Mouse (Mus musculus) MEL (cell line): ENCODE measurements around the gene Cpeb3. TPM values are rescaled to one million over a fixed set of nuclear protein-coding genes. Genes with fewer than 3 reads are reported as not detected.

Source experiments
- DNase-seq: peaks from one replicate; pipeline ENCODE4 v3.0.0; 2011; ENCODE audit warnings: low read depth, low spot score
- H3K27ac ChIP-seq: 2 replicates; pipeline ENCODE4 v1.5.1; 2012; ENCODE audit warnings: low read depth, mild to moderate bottlenecking, control low read depth, low read length, moderate library complexity; ENCODE audit not compliant: control insufficient read depth
- H3K27me3 ChIP-seq, 2 experiments: fragments of 150-350 bp in 1 of 2; sonication (generic) in 1 of 2; 2 replicates each; pipeline ENCODE4 v1.6.1; 2012; ENCODE audit warnings: low read length in 2 of 2, mild to moderate bottlenecking in 2 of 2, improper control_type of control experiment in 1 of 2, moderate library complexity in 1 of 2; ENCODE audit not compliant: insufficient read depth in 2 of 2, control insufficient read depth in 1 of 2
- H3K36me3 ChIP-seq, 2 experiments: 2 replicates each; pipeline ENCODE4 v1.6.1; 2012 to 2014; ENCODE audit warnings: low read length in 2 of 2, improper control_type of control experiment in 1 of 2, inconsistent platforms in 1 of 2, mild to moderate bottlenecking in 1 of 2; ENCODE audit not compliant: insufficient read depth in 2 of 2, control insufficient read depth in 1 of 2
- H3K4me1 ChIP-seq, 2 experiments: fragments of 150-350 bp in 1 of 2; sonication (generic) in 1 of 2; 2 replicates each; pipeline ENCODE4 v1.6.1; 2012; ENCODE audit warnings: low read length in 2 of 2, improper control_type of control experiment in 1 of 2, mild to moderate bottlenecking in 1 of 2; ENCODE audit not compliant: insufficient read depth in 2 of 2, control insufficient read depth in 1 of 2
- H3K4me3 ChIP-seq, 2 experiments: fragments of 150-350 bp in 1 of 2; sonication (generic) in 1 of 2; 2 replicates each; pipeline ENCODE4 v1.5.1; 2012; ENCODE audit warnings: low read depth in 2 of 2, low read length in 2 of 2, mild to moderate bottlenecking in 2 of 2, moderate library complexity in 2 of 2, control low read depth in 1 of 2, improper control_type of control experiment in 1 of 2; ENCODE audit not compliant: control insufficient read depth in 1 of 2, insufficient read depth in 1 of 2
- H3K79me2 ChIP-seq: 2 replicates; pipeline ENCODE4 v1.6.1; 2012; ENCODE audit warnings: mild to moderate bottlenecking, low read length, moderate library complexity; ENCODE audit not compliant: control insufficient read depth, poor library complexity, insufficient read depth
- H3K9ac ChIP-seq: 2 replicates; pipeline ENCODE4 v1.6.1; 2012; ENCODE audit warnings: low read depth, mild to moderate bottlenecking, control low read depth, low read length, moderate library complexity; ENCODE audit not compliant: control insufficient read depth, poor library complexity, severe bottlenecking
- H3K9me3 ChIP-seq: fragments of 150-350 bp; sonication (generic); replicated peaks from 2 replicates; pipeline ENCODE4 v1.6.1; 2012; ENCODE audit warnings: mild to moderate bottlenecking, low read length, improper control_type of control experiment, moderate library complexity; ENCODE audit not compliant: insufficient read depth
- BHLHE40 ChIP-seq: IDR thresholded peaks from 2 replicates; pipeline ENCODE4 v1.6.1; 2012; ENCODE audit warnings: low read depth, mild to moderate bottlenecking, inconsistent platforms, low read length, improper control_type of control experiment, borderline replicate concordance
- CHD2 ChIP-seq: IDR thresholded peaks from 2 replicates; pipeline ENCODE4 v1.6.1; 2011; ENCODE audit warnings: low read length, improper control_type of control experiment
- E2F4 ChIP-seq: IDR thresholded peaks from 2 replicates; pipeline ENCODE4 v1.6.1; 2011; ENCODE audit warnings: low read depth, low read length, improper control_type of control experiment, borderline replicate concordance
- EP300 ChIP-seq, 2 experiments: IDR thresholded peaks; 2 replicates each; pipeline ENCODE4 v1.6.1; 2011; ENCODE audit warnings: improper control_type of control experiment in 2 of 2, low read length in 2 of 2, low read depth in 1 of 2, mild to moderate bottlenecking in 1 of 2
- ETS1 ChIP-seq: IDR thresholded peaks from 2 replicates; pipeline ENCODE4 v1.6.1; 2012; ENCODE audit warnings: low read depth, mild to moderate bottlenecking, inconsistent platforms, low read length, improper control_type of control experiment, moderate library complexity
- GATA1 ChIP-seq: IDR thresholded peaks from 2 replicates; pipeline ENCODE4 v1.6.1; 2011; ENCODE audit warnings: low read depth, low read length, improper control_type of control experiment
- HCFC1 ChIP-seq: IDR thresholded peaks from 2 replicates; pipeline ENCODE4 v1.6.1; 2012; ENCODE audit warnings: low read depth, mild to moderate bottlenecking, inconsistent platforms, low read length, improper control_type of control experiment, moderate library complexity
- MAX ChIP-seq: IDR thresholded peaks from 2 replicates; pipeline ENCODE4 v1.6.1; 2011; ENCODE audit warnings: low read length, improper control_type of control experiment
- POLR2AphosphoS2 ChIP-seq: IDR thresholded peaks from 2 replicates; pipeline ENCODE4 v1.6.1; 2011; ENCODE audit warnings: low read length, improper control_type of control experiment
- RCOR1 ChIP-seq: IDR thresholded peaks from 2 replicates; pipeline ENCODE4 v1.6.1; 2012; ENCODE audit warnings: low read depth, mild to moderate bottlenecking, inconsistent platforms, low read length, improper control_type of control experiment
- SIN3A ChIP-seq: IDR thresholded peaks from 2 replicates; pipeline ENCODE4 v1.6.1; 2012; ENCODE audit warnings: low read length, improper control_type of control experiment, inconsistent platforms
- TCF12 ChIP-seq: IDR thresholded peaks from 2 replicates; pipeline ENCODE4 v1.6.1; 2014; ENCODE audit warnings: low read depth, mild to moderate bottlenecking, inconsistent platforms, low read length, improper control_type of control experiment, moderate library complexity
- ZC3H11A ChIP-seq: IDR thresholded peaks from 2 replicates; pipeline ENCODE4 v1.6.1; 2012; ENCODE audit warnings: low read depth, mild to moderate bottlenecking, inconsistent platforms, low read length, improper control_type of control experiment
- polyA plus RNA-seq, 2 experiments: library from polyadenylated mRNA; stranded (reverse) in 1 of 2; unstranded in 1 of 2; fragments of >175 nt in 1 of 2; fragments of >200 nt in 1 of 2; gene quantifications; 2 replicates each; pipeline versions ENCODE4 v1.2.1 to v1.2.4; 2012; ENCODE audit warnings: low replicate concordance in 2 of 2, low read depth in 1 of 2; ENCODE audit not compliant: insufficient read length in 2 of 2, insufficient read depth in 1 of 2, missing spikeins in 1 of 2
- total RNA-seq: library from RNA; depleted of rRNA; stranded (reverse); fragments of 300-350 nt; gene quantifications from 2 replicates; pipeline ENCODE4 v1.2.3, GENCODE M21; 2012

Gene Cpeb3
- total and polyA plus RNA-seq, 3 experiments, result 0.35 to 0.93 TPM; not detected in 1

GRCm38 (mm10) chr19:37090146-37091061, 118.0 kb downstream of the Cpeb3 start:
- DNase-seq, result no peak
- no peak overlapping the region for H3K9ac ChIP-seq
- H3K79me2 ChIP-seq, result no peaks in the 10 kb centered on the region
- peaks cover 0 to 4% of the 10 kb centered on the region in 2 experiments; a peak in 1 of 4 replicates for H3K4me1 ChIP-seq
- no peaks in the 10 kb centered on the region for H3K27me3 ChIP-seq
- H3K4me3 ChIP-seq, result no peak overlapping the region
- peaks cover 0 to 7% of the 10 kb centered on the region in 2 experiments; a peak in 2 of 4 replicates for H3K36me3 ChIP-seq
- H3K27ac ChIP-seq, result no peak overlapping the region
- TF ChIP-seq ZC3H11A (no peak), CHD2 (no peak), HCFC1 (no peak), SIN3A (no peak)
- TF ChIP-seq, all 39 proteins: peak for 0
- H3K9me3 ChIP-seq, result no peaks in the 10 kb centered on the region

GRCm38 (mm10) chr19:37088043-37088748, 120.2 kb downstream of the Cpeb3 start:
- Histone ChIP-seq H3K36me3 (peaks cover 0 to 7% of the 10 kb centered on the region in 2 experiments; a peak in 2 of 4 replicates), H3K9me3 (no peaks in the 10 kb centered on the region), H3K4me3 (peak overlapping the region; percentile 2 to 13; a peak in 1 of 4 replicates), H3K27ac (peak overlapping the region; percentile 29; the same call in 1 of the 2 replicates), H3K4me1 (peaks cover 0 to 4% of the 10 kb centered on the region in 2 experiments; a peak in 1 of 4 replicates), H3K79me2 (no peaks in the 10 kb centered on the region), H3K27me3 (no peaks in the 10 kb centered on the region), H3K9ac (peak overlapping the region; percentile 31)
- TF ChIP-seq BHLHE40 (no peak), EP300 (IDR thresholded peaks at IDR 0.05; ENCODE audit: low read depth in 1 of 2, low read length in 2 of 2) (0 out of 4 replicates have a peak, but pooled peaks of 1 of the 2 experiments have one; percentile 18), ZC3H11A (no peak), POLR2AphosphoS2 (no peak), SIN3A (0 out of 2 replicates have a peak, but pooled peaks have one; percentile 23), GATA1 (peak; percentile 37; the same call in 1 of the 2 replicates), MAX (peak; percentile 55; the same call in 1 of the 2 replicates), E2F4 (no peak), TCF12 (no peak), RCOR1 (no peak), ETS1 (no peak)
- peak; percentile 86 for DNase-seq
